Mouse (Mus musculus) lung, postnatal 0 days (tissue): Measurements from ENCODE around the gene Ak8. TPM values are rescaled to one million over a fixed set of nuclear protein-coding genes. Genes with fewer than 3 reads are reported as not detected.

Source experiments
- ATAC-seq: fragments of 200-750 bp; cut with Nextera tagmentation; 2 replicates; pipeline ENCODE4 v1.8.0; 2017; ENCODE audit warnings: moderate library complexity
- DNase-seq: peaks from one replicate; pipeline ENCODE4 v3.0.0-alpha.2; 2016; ENCODE audit warnings: low spot score
- H3K27ac ChIP-seq: fragments of 300-500 bp; sonication (generic); 2 replicates; pipeline ENCODE4 v1.5.1; 2014; ENCODE audit warnings: antibody characterized with exemption, mild to moderate bottlenecking, low read length, mixed read lengths
- H3K27me3 ChIP-seq: fragments of 300-500 bp; sonication (generic); replicated peaks from 2 replicates; pipeline ENCODE4 v1.6.1; 2014; ENCODE audit warnings: low read length, mixed read lengths; ENCODE audit not compliant: insufficient read depth
- H3K36me3 ChIP-seq: fragments of 300-500 bp; sonication (generic); 2 replicates; pipeline ENCODE4 v1.6.1; 2014; ENCODE audit warnings: low read length, mixed read lengths; ENCODE audit not compliant: insufficient read depth
- H3K4me1 ChIP-seq: fragments of 300-500 bp; sonication (generic); 2 replicates; pipeline ENCODE4 v1.6.1; 2014; ENCODE audit warnings: antibody characterized with exemption, low read depth, low read length, mixed read lengths; ENCODE audit not compliant: insufficient read depth
- H3K4me2 ChIP-seq: fragments of 300-500 bp; sonication (generic); replicated peaks from 2 replicates; pipeline ENCODE4 v1.6.1; 2014; ENCODE audit warnings: low read depth, mild to moderate bottlenecking, low read length, moderate library complexity, mixed read lengths
- H3K4me3 ChIP-seq: fragments of 300-500 bp; sonication (generic); 2 replicates; pipeline ENCODE4 v1.5.1; 2014; ENCODE audit warnings: low read depth, low read length
- H3K9ac ChIP-seq: fragments of 300-500 bp; sonication (generic); replicated peaks from 2 replicates; pipeline ENCODE4 v1.6.1; 2014; ENCODE audit warnings: low read depth, mild to moderate bottlenecking
- H3K9me3 ChIP-seq: fragments of 300-500 bp; sonication (generic); 2 replicates; pipeline ENCODE4 v1.6.1; 2016; ENCODE audit warnings: low read length, mixed read lengths
- CTCF ChIP-seq: IDR thresholded peaks from 2 replicates; pipeline ENCODE4 v1.5.1; 2016; ENCODE audit warnings: antibody characterized with exemption, mild to moderate bottlenecking
- EP300 ChIP-seq: IDR thresholded peaks from 2 replicates; pipeline ENCODE4 v1.6.1; 2016; ENCODE audit warnings: antibody characterized with exemption, mild to moderate bottlenecking, control low read depth
- WGBS: fragments of 180-500 bp; shearing (Covaris S2); extraction: QIAGEN DNeasy Blood & Tissue Kit; methylation state at CpG from one replicate; pipeline ENCODE4 v1.1.7; 2014; 5-methylcytosine and 5-hydroxymethylcytosine counted together
- polyA plus RNA-seq: library from polyadenylated mRNA; unstranded; fragments of >200 nt; fragmentation: Nextera tagmentation; extraction: Ambion mirVana; gene quantifications from 2 replicates; pipeline ENCODE4 v1.2.1, GENCODE M21; 2015

Gene Ak8
- polyA plus RNA-seq, 1 experiment from 2014 or later, result 8.7 TPM

- DNase-seq, result no peak
- no peak overlapping the region for H3K4me3 ChIP-seq
Measured at GRCm38 (mm10) chr2:28810260-28811013, 110.5 kb downstream of the Ak8 start.

GRCm38 (mm10) chr2:28818866-28819265, 118.9 kb downstream of the Ak8 start:
- ATAC-seq (no peak), DNase-seq (no peak)
- H3K4me3 ChIP-seq, result no peak overlapping the region
- WGBS, result 78% methylated on average over 4 of the region's 4 CpGs
- no peaks in the 10 kb centered on the region for H3K4me1 ChIP-seq
- no peak overlapping the region for H3K4me2 ChIP-seq
- H3K27ac ChIP-seq, result no peak overlapping the region
- no peaks in the 10 kb centered on the region for H3K9me3 ChIP-seq
- no peaks in the 10 kb centered on the region for H3K27me3 ChIP-seq
- TF ChIP-seq CTCF (no peak), EP300 (no peak)
- no peak overlapping the region for H3K9ac ChIP-seq
- no peaks in the 10 kb centered on the region for H3K36me3 ChIP-seq

More at GRCm38 (mm10) chr2:28810260-28811013, 110.5 kb downstream of the Ak8 start:
- no peak for ATAC-seq
- H3K36me3 ChIP-seq, result no peaks in the 10 kb centered on the region
- H3K27me3 ChIP-seq, result no peaks in the 10 kb centered on the region
- 44% methylated on average over 5 of the region's 5 CpGs for WGBS
- no peak overlapping the region for H3K27ac ChIP-seq
- H3K9ac ChIP-seq, result no peak overlapping the region
- H3K4me2 ChIP-seq, result no peak overlapping the region
- TF ChIP-seq CTCF, result no peak
- no peak for TF ChIP-seq EP300
- H3K9me3 ChIP-seq, result no peaks in the 10 kb centered on the region
- no peaks in the 10 kb centered on the region for H3K4me1 ChIP-seq

- H3K4me1 ChIP-seq, result no peaks in the 10 kb centered on the region
- ATAC-seq, result peak; percentile 81
- H3K9me3 ChIP-seq, result no peaks in the 10 kb centered on the region
- no peak overlapping the region for H3K4me3 ChIP-seq
- WGBS, result 32% methylated on average over 4 of the region's 4 CpGs
- DNase-seq, result peak; percentile 70
- H3K36me3 ChIP-seq, result peaks cover 40% of the 10 kb centered on the region
- no peak overlapping the region for H3K27ac ChIP-seq
- H3K9ac ChIP-seq, result no peak overlapping the region
- no peaks in the 10 kb centered on the region for H3K27me3 ChIP-seq
- TF ChIP-seq EP300 (no peak), CTCF (peak; percentile 80)
- no peak overlapping the region for H3K4me2 ChIP-seq
Measured at GRCm38 (mm10) chr2:28829265-28829664, 129.3 kb downstream of the Ak8 start.

GRCm38 (mm10) chr2:28836181-28836940, 136.4 kb downstream of the Ak8 start:
- DNase-seq (peak; percentile 22), ATAC-seq (no peak)
- peaks cover 20% of the 10 kb centered on the region for H3K36me3 ChIP-seq
- peaks cover 7% of the 10 kb centered on the region; the same call in 1 of the 2 replicates for H3K4me1 ChIP-seq
- no peak for TF ChIP-seq EP300
- TF ChIP-seq CTCF, result no peak
- H3K9ac ChIP-seq, result 0 out of 2 replicates have a peak overlapping the region, but pooled peaks have one; percentile 20
- H3K27ac ChIP-seq, result no peak overlapping the region
- H3K4me3 ChIP-seq, result no peak overlapping the region
- H3K9me3 ChIP-seq, result no peaks in the 10 kb centered on the region
- no peak overlapping the region for H3K4me2 ChIP-seq
- 41% methylated on average over 3 of the region's 3 CpGs for WGBS
- H3K27me3 ChIP-seq, result no peaks in the 10 kb centered on the region

- H3K36me3 ChIP-seq, result peaks cover 2% of the 10 kb centered on the region
- ATAC-seq, result peak; percentile 39; the same call in 1 of the 2 replicates
- peak overlapping the region; percentile 97 for H3K4me2 ChIP-seq
- peak overlapping the region; percentile 87 for H3K9ac ChIP-seq
- peak overlapping the region; percentile 93 for H3K4me3 ChIP-seq
- peak overlapping the region; percentile 91 for H3K27ac ChIP-seq
- H3K9me3 ChIP-seq, result no peaks in the 10 kb centered on the region
- H3K4me1 ChIP-seq, result peaks cover 13% of the 10 kb centered on the region; the same call in 1 of the 2 replicates
- TF ChIP-seq CTCF, result no peak
- no peak for TF ChIP-seq EP300
- WGBS, result under 1% methylated on average over 53 of the region's 53 CpGs
- DNase-seq, result peak; percentile 5
- no peaks in the 10 kb centered on the region for H3K27me3 ChIP-seq
Measured at GRCm38 (mm10) chr2:28839501-28840221, 139.7 kb downstream of the Ak8 start.
